Mouse (Mus musculus): ENCODE data around the gene Cdc45. TPM values are rescaled to one million over a fixed set of nuclear protein-coding genes. Genes with fewer than 3 reads are reported as not detected.
A peak's percentile ranks its signal among the peaks of the same experiment; 100 is the strongest.

The Cdc45 gene
- polyA plus RNA-seq, 1 experiment from 2014 or later, result 20.0 TPM

DNA sequence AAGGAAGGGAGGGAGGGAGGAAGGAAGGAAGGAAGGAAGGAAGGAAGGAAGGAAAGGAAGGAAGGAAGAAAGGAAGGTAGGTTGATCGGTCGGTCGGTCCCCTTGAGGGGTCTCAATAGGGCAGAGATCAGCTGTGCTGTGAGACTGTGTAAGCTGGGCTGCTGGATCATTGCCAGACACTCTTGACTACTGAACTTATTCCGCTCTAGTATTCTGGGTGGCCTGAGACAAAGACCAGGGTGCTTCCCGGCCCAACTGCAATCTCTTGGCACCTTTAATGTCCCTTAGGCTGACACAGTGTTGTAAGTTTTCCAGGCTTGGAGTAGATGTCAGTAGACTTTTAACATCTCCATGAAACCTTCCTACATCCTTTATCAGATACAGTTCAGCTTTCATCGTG lies 17.3 kb upstream of the Cdc45 start:
- ChIA-PET POLR2A (interaction anchor here (1.0 kb wide), 1 partner anchor 13 kb away, joined by 3 read pairs; no protein-coding TSS in a partner anchor), CTCF (interaction anchor here (1.6 kb wide), 1 partner anchor 11 kb away, joined by 3 read pairs; no protein-coding TSS in a partner anchor)
- ATAC-seq (no peak), DNase-seq (ENCODE audit: low read depth, low spot score) (no peak)
- in situ Hi-C loops (cut with MboI; ENCODE audit: low pct_unique_long_range_greater_than_20kb), result no loop called here
- no peaks in the 10 kb centered on the region for H3K27me3 ChIP-seq
- TF ChIP-seq CTCF (IDR thresholded peaks at IDR 0.05), result no peak

- in situ Hi-C loops (cut with MboI; ENCODE audit: low pct_unique_long_range_greater_than_20kb), result no loop called here
- CTCF ChIA-PET, result interaction anchor here (1.6 kb wide), 1 partner anchor 11 kb away, joined by 3 read pairs; no protein-coding TSS in a partner anchor
- no peak for ATAC-seq
- DNase-seq (ENCODE audit: low read depth, low spot score), result no peak
- H3K27me3 ChIP-seq, result no peaks in the 10 kb centered on the region
- no peak for TF ChIP-seq CTCF (IDR thresholded peaks at IDR 0.05)
- POLR2A ChIA-PET, result interaction anchor here (1.0 kb wide), 1 partner anchor 12 kb away, joined by 3 read pairs; no protein-coding TSS in a partner anchor
Measured at GRCm38 (mm10) chr16:18828630-18829029, 16.8 kb upstream of the Cdc45 start.

DNA sequence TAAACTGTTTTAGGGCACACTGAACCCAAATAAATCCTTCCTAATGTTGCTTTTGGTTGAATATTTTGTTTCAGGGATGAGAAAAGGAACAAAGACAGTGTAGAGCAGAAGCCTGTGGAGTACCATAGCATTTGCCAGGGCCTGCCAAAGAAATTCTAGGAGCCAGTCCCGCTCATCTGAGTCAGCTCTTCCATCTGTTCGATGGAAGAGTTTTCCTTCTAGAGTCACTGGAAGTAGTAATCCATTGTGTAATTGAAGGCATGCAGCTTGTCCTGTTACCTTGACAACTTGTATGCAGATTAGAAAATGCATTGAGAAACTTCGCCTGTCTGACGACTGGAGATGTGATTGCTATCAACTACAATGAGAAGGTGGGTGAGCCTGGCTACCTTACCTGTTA lies 11.1 kb upstream of the Cdc45 start:
- POLR2A ChIA-PET, result no interaction called here
- no peak for TF ChIP-seq CTCF (IDR thresholded peaks at IDR 0.05)
- no peaks in the 10 kb centered on the region for H3K27me3 ChIP-seq
- CTCF ChIA-PET, result no interaction called here
- in situ Hi-C loops (cut with MboI; ENCODE audit: low pct_unique_long_range_greater_than_20kb), result no loop called here
- ATAC-seq (no peak), DNase-seq (ENCODE audit: low read depth, low spot score) (no peak)

- H3K27me3 ChIP-seq, result no peaks in the 10 kb centered on the region
- ATAC-seq (no peak), DNase-seq (ENCODE audit: low read depth, low spot score) (no peak)
- no peak for TF ChIP-seq CTCF (IDR thresholded peaks at IDR 0.05)
- ChIA-PET CTCF (interaction anchor here (0.9 kb wide), 1 partner anchor 10 kb away, joined by 3 read pairs; no protein-coding TSS in a partner anchor), POLR2A (no interaction called here)
- in situ Hi-C loops (cut with MboI; ENCODE audit: low pct_unique_long_range_greater_than_20kb), result no loop called here
Measured at GRCm38 (mm10) chr16:18822356-18822755, 10.6 kb upstream of the Cdc45 start.

DNA sequence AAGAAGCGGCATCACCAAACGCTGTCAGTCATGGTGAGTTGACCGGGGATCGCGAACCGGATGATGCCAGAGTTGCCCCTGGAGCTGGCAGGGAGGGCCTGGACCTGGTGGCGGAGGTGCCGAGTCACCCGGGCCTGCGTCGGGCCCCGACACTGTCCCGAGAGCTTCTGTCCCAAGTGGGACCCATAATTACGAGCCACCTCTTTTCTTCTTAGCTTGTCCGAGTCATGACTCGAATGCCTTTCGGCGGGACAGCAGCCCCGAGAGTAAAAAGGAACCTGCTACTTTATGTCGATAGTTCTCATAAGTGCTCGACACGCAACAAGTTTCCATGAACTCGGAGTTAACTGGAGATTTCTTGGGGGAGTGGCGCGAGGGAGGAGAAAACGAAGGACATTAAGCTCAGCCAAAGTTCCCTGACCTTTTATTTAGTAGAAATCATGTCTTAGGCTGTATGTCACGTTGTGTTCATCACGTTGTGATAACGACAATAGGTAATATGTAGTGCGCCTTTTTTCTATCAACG lies 661 bp upstream of the Cdc45 start:
- ATAC-seq, result no peak
- CTCF ChIA-PET, result interaction anchor here (1.2 kb wide), 1 partner anchor 42 kb away, joined by 3 read pairs; no protein-coding TSS in a partner anchor
- POLR2A ChIA-PET, result interaction anchor here (1.2 to 1.4 kb wide), 2 partner anchors 13 to 126 kb away, joined by 3 read pairs; no protein-coding TSS in a partner anchor
- no peak for DNase-seq (ENCODE audit: low read depth, low spot score)
- no peak for TF ChIP-seq CTCF (IDR thresholded peaks at IDR 0.05)
- no peaks in the 10 kb centered on the region for H3K27me3 ChIP-seq
- in situ Hi-C loops (cut with MboI; ENCODE audit: low pct_unique_long_range_greater_than_20kb), result no loop called here

GRCm38 (mm10) chr16:18811032-18811431 lies 755 bp downstream of the Cdc45 start:
- H3K27me3 ChIP-seq, result no peaks in the 10 kb centered on the region
- ChIA-PET CTCF (interaction anchor here (1.0 to 1.5 kb wide), 2 partner anchors 12 to 124 kb away, joined by 3 to 4 read pairs; no protein-coding TSS in a partner anchor), POLR2A (no interaction called here)
- DNase-seq (ENCODE audit: low read depth, low spot score), result no peak
- in situ Hi-C loops (cut with MboI; ENCODE audit: low pct_unique_long_range_greater_than_20kb), result no loop called here
- no peak for ATAC-seq
- no peak for TF ChIP-seq CTCF (IDR thresholded peaks at IDR 0.05)

DNA sequence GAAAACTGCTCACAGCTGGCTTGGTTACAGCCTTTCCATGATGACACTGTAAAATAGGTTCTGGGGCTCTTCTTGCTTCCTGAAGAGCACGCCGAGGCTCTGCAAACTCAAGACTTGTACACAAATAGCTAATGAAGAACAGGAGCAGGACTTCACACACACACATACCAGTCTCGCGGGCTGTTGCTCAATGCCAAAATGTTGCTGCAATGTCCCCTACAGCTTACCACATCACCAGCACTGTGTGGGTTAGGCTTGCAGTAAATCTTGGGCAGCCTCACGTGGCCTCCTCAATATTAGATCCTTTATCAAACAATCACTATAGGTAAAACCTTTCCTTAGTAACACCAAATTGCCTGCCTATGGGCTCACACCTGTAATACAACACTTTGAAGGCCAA lies 2.8 kb downstream of the Cdc45 start:
- no peak for TF ChIP-seq CTCF (IDR thresholded peaks at IDR 0.05)
- ChIA-PET POLR2A (no interaction called here), CTCF (interaction anchor here (1.7 kb wide), 1 partner anchor 10 kb away, joined by 4 read pairs; no protein-coding TSS in a partner anchor)
- no peaks in the 10 kb centered on the region for H3K27me3 ChIP-seq
- no peak for ATAC-seq
- DNase-seq (ENCODE audit: low read depth, low spot score), result no peak
- in situ Hi-C loops (cut with MboI; ENCODE audit: low pct_unique_long_range_greater_than_20kb), result no loop called here

DNA sequence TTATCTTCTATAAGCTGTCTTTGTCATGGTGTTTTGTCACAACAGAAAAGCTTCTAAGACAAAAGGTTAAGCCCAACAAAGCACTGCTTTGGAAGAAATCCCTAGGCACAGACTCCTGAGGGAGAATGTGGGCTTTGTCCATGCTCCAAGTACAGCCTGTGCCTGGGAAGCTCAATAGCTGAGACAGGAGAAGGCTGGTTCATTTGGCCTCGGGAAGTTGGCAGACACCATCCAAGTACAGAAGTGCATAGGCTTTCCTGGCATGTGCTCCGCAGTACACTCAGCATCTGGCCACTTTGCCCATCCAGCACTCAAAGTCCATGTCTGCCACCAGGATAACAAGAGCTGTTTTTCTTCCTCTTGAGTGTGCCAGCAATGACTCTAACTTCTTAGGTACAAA lies 6.0 kb downstream of the Cdc45 start:
- ATAC-seq (no peak), DNase-seq (ENCODE audit: low read depth, low spot score) (no peak)
- no peak for TF ChIP-seq CTCF (IDR thresholded peaks at IDR 0.05)
- POLR2A ChIA-PET, result no interaction called here
- no peaks in the 10 kb centered on the region for H3K27me3 ChIP-seq
- CTCF ChIA-PET, result interaction anchor here (0.6 to 1.1 kb wide), 2 partner anchors 10 to 109 kb away, joined by 3 read pairs; no protein-coding TSS in a partner anchor
- in situ Hi-C loops (cut with MboI; ENCODE audit: low pct_unique_long_range_greater_than_20kb), result no loop called here

- ChIA-PET POLR2A (no interaction called here), CTCF (interaction anchor here (0.6 to 3.4 kb wide), 12 partner anchors 9 to 455 kb away, joined by 3 to 17 read pairs (median 4); partner anchors contain the start of genes Cdc45 and Ufd1)
- no peaks in the 10 kb centered on the region for H3K27me3 ChIP-seq
- peak; percentile 84 for TF ChIP-seq CTCF (IDR thresholded peaks at IDR 0.05)
- in situ Hi-C loops (cut with MboI; ENCODE audit: low pct_unique_long_range_greater_than_20kb), result loop anchor here (5.0 kb wide), 1 partner anchor 102 kb away; no protein-coding TSS in a partner anchor
- peak; percentile 62 for ATAC-seq
- DNase-seq (ENCODE audit: low read depth, low spot score), result no peak
Measured at GRCm38 (mm10) chr16:18798841-18799240, 12.9 kb downstream of the Cdc45 start.

- no peaks in the 10 kb centered on the region for H3K27me3 ChIP-seq
- ChIA-PET CTCF (interaction anchor here (0.6 to 3.4 kb wide), 11 partner anchors 9 to 110 kb away, joined by 3 to 17 read pairs (median 4); partner anchors contain the start of genes Cdc45 and Ufd1), POLR2A (no interaction called here)
- no peak for TF ChIP-seq CTCF (IDR thresholded peaks at IDR 0.05)
- in situ Hi-C loops (cut with MboI; ENCODE audit: low pct_unique_long_range_greater_than_20kb), result loop anchor here (5.0 kb wide), 1 partner anchor 101 kb away; no protein-coding TSS in a partner anchor
- ATAC-seq, result no peak
- DNase-seq (ENCODE audit: low read depth, low spot score), result no peak
Measured at GRCm38 (mm10) chr16:18798151-18798550, 13.6 kb downstream of the Cdc45 start.

DNA sequence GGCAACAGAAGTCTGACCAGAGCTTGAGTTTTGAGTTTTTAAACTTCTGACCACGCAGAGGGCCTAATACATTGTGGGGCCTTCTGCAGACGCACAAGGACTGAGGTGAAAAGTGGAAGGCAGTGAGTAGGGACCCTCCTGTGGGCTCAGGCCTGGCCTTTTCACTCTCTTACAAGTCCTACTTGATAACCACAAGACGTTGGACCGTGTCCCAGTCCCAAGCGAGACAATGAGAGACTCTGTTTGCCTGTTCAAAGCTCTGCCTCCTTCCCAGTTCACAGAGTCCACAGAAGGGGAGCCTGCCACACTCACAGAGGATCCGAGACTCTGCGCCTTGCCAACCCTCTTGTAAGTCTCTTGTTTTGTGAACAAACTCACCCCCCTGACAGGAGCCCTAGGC lies 15.1 kb downstream of the Cdc45 start:
- TF ChIP-seq CTCF (IDR thresholded peaks at IDR 0.05), result no peak
- no peak for ATAC-seq

More for the DNA sequence above, 15.1 kb downstream of the Cdc45 start:
- no peak for DNase-seq (ENCODE audit: low read depth, low spot score)
- ChIA-PET POLR2A (no interaction called here), CTCF (interaction anchor here (1.5 kb wide), 1 partner anchor 101 kb away, joined by 4 read pairs; no protein-coding TSS in a partner anchor)
- H3K27me3 ChIP-seq, result no peaks in the 10 kb centered on the region
- in situ Hi-C loops (cut with MboI; ENCODE audit: low pct_unique_long_range_greater_than_20kb), result loop anchor here (5.0 kb wide), 1 partner anchor 99 kb away; no protein-coding TSS in a partner anchor

All from Patski (cell line).